Mouse (Mus musculus): Measurements from ENCODE around the gene Scfd2. TPM values are rescaled to one million over a fixed set of nuclear protein-coding genes. Genes with fewer than 3 reads are reported as not detected.

Scfd2 gene
- polyA plus RNA-seq, 1 experiment from 2014 or later, result 13.2 TPM

DNA sequence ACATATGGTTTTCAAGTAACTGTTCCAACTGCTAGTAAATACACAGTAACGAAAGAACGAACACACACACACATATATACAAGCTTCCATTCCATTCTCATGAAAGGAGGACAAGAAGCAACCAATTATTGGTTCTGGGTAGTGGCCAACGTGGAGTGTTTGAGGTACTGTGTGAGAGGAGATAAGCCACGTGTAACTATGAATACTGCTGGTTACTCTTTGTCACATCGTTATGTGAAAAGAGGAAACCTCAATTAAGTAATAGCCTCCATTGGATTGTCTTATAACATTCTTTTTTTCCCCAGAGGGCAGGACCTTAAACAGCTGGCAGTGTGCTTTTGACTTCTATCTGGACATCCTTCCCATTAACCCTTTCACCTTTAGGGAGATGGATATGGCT lies 4.5 kb downstream of the Scfd2 start:
- H3K9me3 ChIP-seq (ENCODE audit: control insufficient read depth, low read length), result no peaks in the 10 kb centered on the region
- DNase-seq (ENCODE audit: low spot score) (no peak), ATAC-seq (replicated peaks; ENCODE audit: low FRiP score, low TSS enrichment, low read depth) (no peak)
- no peaks in the 10 kb centered on the region for H3K27me3 ChIP-seq (replicated peaks; ENCODE audit: control insufficient read depth, insufficient read depth, low read length)
- no peaks in the 10 kb centered on the region for H3K36me3 ChIP-seq (ENCODE audit: control insufficient read depth, insufficient read depth, low read length)
- no peak overlapping the region for H3K27ac ChIP-seq (ENCODE audit: low read depth)
- peaks cover 12% of the 10 kb centered on the region; the same call in 1 of the 2 replicates for H3K4me1 ChIP-seq (replicated peaks; ENCODE audit: control insufficient read depth, insufficient read depth, low read length)
- no peak overlapping the region for H3K4me3 ChIP-seq (ENCODE audit: low read depth, low read length)
- WGBS, result 80% methylated on average over 5 of the region's 5 CpGs
- no peak overlapping the region for H3K4me2 ChIP-seq (ENCODE audit: low read length)
- H3K9ac ChIP-seq (ENCODE audit: low read length), result no peak overlapping the region

DNA sequence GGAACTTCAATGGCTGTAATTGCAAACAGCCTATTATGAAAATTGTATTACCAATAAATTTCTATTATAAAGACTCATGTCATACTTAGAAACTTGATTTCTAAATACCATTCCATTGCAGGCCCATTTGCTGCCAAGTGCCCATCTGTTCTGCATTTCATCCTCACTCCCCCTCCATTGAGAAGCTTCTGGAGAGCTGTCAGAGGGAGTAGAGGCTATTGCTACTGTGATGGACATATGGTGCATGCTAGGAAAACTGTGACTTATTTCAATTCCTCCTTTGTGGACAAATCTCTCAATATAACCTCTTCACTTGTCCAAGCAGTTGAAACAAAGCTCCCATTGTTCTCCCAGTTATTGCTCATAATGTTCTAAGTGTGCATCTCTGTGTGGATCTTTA lies 19.9 kb downstream of the Scfd2 start:
- H3K27me3 ChIP-seq (replicated peaks; ENCODE audit: control insufficient read depth, insufficient read depth, low read length), result no peaks in the 10 kb centered on the region
- no peaks in the 10 kb centered on the region for H3K4me1 ChIP-seq (replicated peaks; ENCODE audit: control insufficient read depth, insufficient read depth, low read length)
- no peak overlapping the region for H3K9ac ChIP-seq (ENCODE audit: low read length)
- DNase-seq (ENCODE audit: low spot score), result no peak
- H3K27ac ChIP-seq (ENCODE audit: low read depth), result no peak overlapping the region
- H3K4me3 ChIP-seq (ENCODE audit: low read depth, low read length), result no peak overlapping the region
- ATAC-seq (replicated peaks; ENCODE audit: low FRiP score, low TSS enrichment, low read depth), result no peak
- no peaks in the 10 kb centered on the region for H3K36me3 ChIP-seq (ENCODE audit: control insufficient read depth, insufficient read depth, low read length)
- H3K4me2 ChIP-seq (ENCODE audit: low read length), result no peak overlapping the region
- no peaks in the 10 kb centered on the region for H3K9me3 ChIP-seq (ENCODE audit: control insufficient read depth, low read length)

DNA sequence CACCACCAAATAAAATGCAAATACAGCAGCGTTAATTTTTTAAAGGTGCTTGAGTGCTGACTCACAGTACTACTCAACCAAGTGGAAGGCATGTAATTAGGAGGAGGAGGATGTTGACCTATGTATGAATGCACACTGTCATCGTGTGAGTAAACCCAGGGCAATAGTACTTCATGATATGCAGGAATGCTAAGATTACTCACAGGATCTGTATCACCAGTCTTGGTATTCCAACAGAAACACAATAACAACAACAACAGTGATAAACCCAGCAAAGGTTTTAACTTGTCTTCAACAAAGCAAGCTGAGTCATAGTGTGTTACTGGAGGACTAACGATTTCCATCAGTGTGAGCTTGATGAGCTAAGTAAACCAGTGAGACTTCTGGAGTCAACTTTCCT lies 38.9 kb downstream of the Scfd2 start:
- no peak overlapping the region for H3K4me2 ChIP-seq (ENCODE audit: low read length)
- no peak overlapping the region for H3K4me3 ChIP-seq (ENCODE audit: low read depth, low read length)
- ATAC-seq (replicated peaks; ENCODE audit: low FRiP score, low TSS enrichment, low read depth), result no peak
- no peaks in the 10 kb centered on the region for H3K36me3 ChIP-seq (ENCODE audit: control insufficient read depth, insufficient read depth, low read length)
- 88% methylated on average over 3 of the region's 3 CpGs for WGBS
- DNase-seq (ENCODE audit: low spot score), result no peak
- H3K27ac ChIP-seq (ENCODE audit: low read depth), result no peak overlapping the region
- H3K27me3 ChIP-seq (replicated peaks; ENCODE audit: control insufficient read depth, insufficient read depth, low read length), result no peaks in the 10 kb centered on the region
- no peak overlapping the region for H3K9ac ChIP-seq (ENCODE audit: low read length)
- no peaks in the 10 kb centered on the region for H3K9me3 ChIP-seq (ENCODE audit: control insufficient read depth, low read length)
- H3K4me1 ChIP-seq (replicated peaks; ENCODE audit: control insufficient read depth, insufficient read depth, low read length), result no peaks in the 10 kb centered on the region

DNA sequence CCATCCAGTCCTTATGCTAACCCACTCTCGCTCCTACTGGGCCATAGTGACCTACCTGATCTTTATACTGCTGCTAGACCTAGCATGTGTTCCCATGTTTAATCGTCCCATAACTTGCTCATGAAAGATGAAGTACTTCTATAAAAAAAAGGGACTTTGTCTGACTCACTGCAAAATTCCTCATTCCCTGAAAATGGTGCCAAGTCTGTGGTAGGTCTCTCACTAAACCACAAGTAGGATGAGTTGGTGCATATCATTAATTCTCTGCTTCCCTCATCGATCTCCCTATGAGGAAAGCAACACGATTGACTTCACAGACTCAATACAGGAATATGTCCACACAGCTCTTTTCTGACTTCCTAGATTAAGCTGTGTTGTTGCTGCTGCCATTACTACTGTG lies 46.9 kb downstream of the Scfd2 start:
- H3K4me3 ChIP-seq (ENCODE audit: low read depth, low read length), result no peak overlapping the region
- no peaks in the 10 kb centered on the region for H3K27me3 ChIP-seq (replicated peaks; ENCODE audit: control insufficient read depth, insufficient read depth, low read length)
- no peaks in the 10 kb centered on the region for H3K36me3 ChIP-seq (ENCODE audit: control insufficient read depth, insufficient read depth, low read length)
- H3K4me2 ChIP-seq (ENCODE audit: low read length), result no peak overlapping the region
- no peak overlapping the region for H3K9ac ChIP-seq (ENCODE audit: low read length)
- H3K27ac ChIP-seq (ENCODE audit: low read depth), result no peak overlapping the region
- ATAC-seq (replicated peaks; ENCODE audit: low FRiP score, low TSS enrichment, low read depth) (no peak), DNase-seq (ENCODE audit: low spot score) (no peak)
- 92% methylated on average over 4 of the region's 4 CpGs for WGBS
- no peaks in the 10 kb centered on the region for H3K9me3 ChIP-seq (ENCODE audit: control insufficient read depth, low read length)
- 0 out of 2 replicates have a peak, but pooled peaks cover 7% of the 10 kb centered on the region for H3K4me1 ChIP-seq (replicated peaks; ENCODE audit: control insufficient read depth, insufficient read depth, low read length)

DNA sequence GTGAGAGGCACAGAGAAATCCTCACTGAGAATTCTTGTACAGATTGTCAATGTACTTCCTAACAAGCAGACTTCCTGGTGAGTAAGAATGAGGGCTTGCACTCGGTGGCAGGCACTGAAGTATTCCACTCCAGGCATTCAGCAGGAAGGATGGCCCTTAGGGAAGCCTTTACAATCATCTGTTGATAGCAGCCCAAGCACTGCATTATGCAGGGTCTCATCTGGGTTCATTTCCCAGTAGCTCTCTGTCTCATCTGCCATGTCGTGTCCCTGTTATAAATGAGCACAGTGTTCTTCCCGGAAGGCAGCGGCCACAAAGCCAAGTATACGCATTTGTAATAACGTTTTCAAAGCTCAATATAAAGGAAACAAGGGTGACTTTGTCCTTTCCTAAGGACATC lies 48.9 kb downstream of the Scfd2 start:
- no peak overlapping the region for H3K9ac ChIP-seq (ENCODE audit: low read length)
- 0 out of 2 replicates have a peak, but pooled peaks cover 7% of the 10 kb centered on the region for H3K4me1 ChIP-seq (replicated peaks; ENCODE audit: control insufficient read depth, insufficient read depth, low read length)
- no peak overlapping the region for H3K4me2 ChIP-seq (ENCODE audit: low read length)
- no peaks in the 10 kb centered on the region for H3K36me3 ChIP-seq (ENCODE audit: control insufficient read depth, insufficient read depth, low read length)
- H3K27me3 ChIP-seq (replicated peaks; ENCODE audit: control insufficient read depth, insufficient read depth, low read length), result no peaks in the 10 kb centered on the region
- 66% methylated on average over 6 of the region's 6 CpGs for WGBS
- ATAC-seq (replicated peaks; ENCODE audit: low FRiP score, low TSS enrichment, low read depth) (no peak), DNase-seq (ENCODE audit: low spot score) (no peak)
- no peaks in the 10 kb centered on the region for H3K9me3 ChIP-seq (ENCODE audit: control insufficient read depth, low read length)
- no peak overlapping the region for H3K4me3 ChIP-seq (ENCODE audit: low read depth, low read length)
- no peak overlapping the region for H3K27ac ChIP-seq (ENCODE audit: low read depth)

DNA sequence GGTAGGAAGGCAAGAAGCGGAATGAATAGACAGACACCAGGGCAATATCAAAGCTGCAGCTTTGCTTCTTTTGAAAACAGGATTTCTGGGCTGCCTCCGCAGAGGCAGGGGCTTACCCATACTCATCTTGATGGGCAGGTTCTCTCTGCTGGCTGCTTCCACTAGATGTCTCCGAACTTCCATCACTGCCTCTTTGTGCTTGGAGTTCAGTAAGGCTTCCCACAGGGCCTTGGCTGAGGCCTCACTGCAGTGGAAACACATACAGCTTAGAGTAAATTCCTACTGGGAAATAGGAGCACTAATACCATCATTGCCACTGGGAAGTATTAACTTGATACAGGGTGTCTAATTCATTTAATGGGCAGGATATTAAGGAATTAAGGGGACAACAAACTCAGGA lies 49.5 kb downstream of the Scfd2 start:
- no peak overlapping the region for H3K4me2 ChIP-seq (ENCODE audit: low read length)
- WGBS, result 66% methylated on average over 3 of the region's 3 CpGs
- no peak overlapping the region for H3K4me3 ChIP-seq (ENCODE audit: low read depth, low read length)
- ATAC-seq (replicated peaks; ENCODE audit: low FRiP score, low TSS enrichment, low read depth), result no peak
- 0 out of 2 replicates have a peak, but pooled peaks cover 7% of the 10 kb centered on the region for H3K4me1 ChIP-seq (replicated peaks; ENCODE audit: control insufficient read depth, insufficient read depth, low read length)
- no peak overlapping the region for H3K9ac ChIP-seq (ENCODE audit: low read length)
- H3K9me3 ChIP-seq (ENCODE audit: control insufficient read depth, low read length), result no peaks in the 10 kb centered on the region
- no peak overlapping the region for H3K27ac ChIP-seq (ENCODE audit: low read depth)
- DNase-seq (ENCODE audit: low spot score), result no peak
- H3K36me3 ChIP-seq (ENCODE audit: control insufficient read depth, insufficient read depth, low read length), result no peaks in the 10 kb centered on the region
- H3K27me3 ChIP-seq (replicated peaks; ENCODE audit: control insufficient read depth, insufficient read depth, low read length), result no peaks in the 10 kb centered on the region

DNA sequence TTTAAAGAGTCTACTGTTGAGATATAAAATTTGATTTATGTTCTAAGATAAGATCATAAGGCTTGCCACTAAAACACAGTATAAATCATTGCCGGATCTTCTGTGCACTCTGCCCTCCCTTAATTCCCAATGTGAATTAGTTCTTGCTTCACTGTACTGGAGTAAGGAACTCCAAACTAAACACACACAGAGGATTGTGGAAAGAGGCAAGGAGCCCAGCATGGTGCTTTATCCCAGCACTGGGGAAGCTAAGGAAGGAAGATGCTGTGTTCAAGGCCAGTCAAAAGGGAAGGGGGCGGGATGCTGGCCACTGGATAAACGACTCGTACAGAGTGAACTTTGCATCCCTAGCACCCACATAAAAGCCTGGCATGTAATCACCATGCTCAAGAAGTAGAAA lies 51.1 kb downstream of the Scfd2 start:
- H3K27me3 ChIP-seq (replicated peaks; ENCODE audit: control insufficient read depth, insufficient read depth, low read length), result no peaks in the 10 kb centered on the region
- no peak overlapping the region for H3K9ac ChIP-seq (ENCODE audit: low read length)
- DNase-seq (ENCODE audit: low spot score), result no peak
- H3K4me1 ChIP-seq (replicated peaks; ENCODE audit: control insufficient read depth, insufficient read depth, low read length), result 0 out of 2 replicates have a peak, but pooled peaks cover 7% of the 10 kb centered on the region
- H3K36me3 ChIP-seq (ENCODE audit: control insufficient read depth, insufficient read depth, low read length), result no peaks in the 10 kb centered on the region
- no peak overlapping the region for H3K4me2 ChIP-seq (ENCODE audit: low read length)
- no peak for ATAC-seq (replicated peaks; ENCODE audit: low FRiP score, low TSS enrichment, low read depth)
- no peak overlapping the region for H3K27ac ChIP-seq (ENCODE audit: low read depth)
- H3K9me3 ChIP-seq (ENCODE audit: control insufficient read depth, low read length), result no peaks in the 10 kb centered on the region
- 58% methylated on average over 4 of the region's 4 CpGs for WGBS
- H3K4me3 ChIP-seq (ENCODE audit: low read depth, low read length), result no peak overlapping the region

DNA sequence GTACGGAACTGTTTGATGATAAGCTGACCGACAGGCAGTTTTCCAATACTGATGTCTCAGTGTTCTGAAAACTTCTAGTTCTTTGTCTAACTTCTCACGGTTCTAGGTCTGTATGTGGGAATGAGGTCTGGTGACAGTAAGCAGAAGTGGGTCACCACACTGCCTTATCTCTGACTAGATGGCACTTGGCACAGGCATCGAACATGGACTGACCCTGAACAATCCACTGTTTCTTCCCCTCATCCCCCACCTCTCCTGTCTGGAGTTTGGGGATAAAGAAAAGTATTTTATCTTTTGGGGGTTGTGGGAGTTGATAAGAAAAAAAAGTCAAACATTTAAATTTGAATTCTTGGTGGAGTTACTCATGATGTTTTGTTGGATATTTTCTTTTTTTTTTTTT lies 51.6 kb downstream of the Scfd2 start:
- no peak overlapping the region for H3K9ac ChIP-seq (ENCODE audit: low read length)
- ATAC-seq (replicated peaks; ENCODE audit: low FRiP score, low TSS enrichment, low read depth), result no peak
- 43% methylated on average over 4 of the region's 4 CpGs for WGBS
- no peak overlapping the region for H3K4me2 ChIP-seq (ENCODE audit: low read length)
- no peak overlapping the region for H3K27ac ChIP-seq (ENCODE audit: low read depth)
- H3K27me3 ChIP-seq (replicated peaks; ENCODE audit: control insufficient read depth, insufficient read depth, low read length), result no peaks in the 10 kb centered on the region
- no peaks in the 10 kb centered on the region for H3K9me3 ChIP-seq (ENCODE audit: control insufficient read depth, low read length)
- no peaks in the 10 kb centered on the region for H3K36me3 ChIP-seq (ENCODE audit: control insufficient read depth, insufficient read depth, low read length)
- DNase-seq (ENCODE audit: low spot score), result no peak
- H3K4me1 ChIP-seq (replicated peaks; ENCODE audit: control insufficient read depth, insufficient read depth, low read length), result 0 out of 2 replicates have a peak, but pooled peaks cover 7% of the 10 kb centered on the region
- no peak overlapping the region for H3K4me3 ChIP-seq (ENCODE audit: low read depth, low read length)

DNA sequence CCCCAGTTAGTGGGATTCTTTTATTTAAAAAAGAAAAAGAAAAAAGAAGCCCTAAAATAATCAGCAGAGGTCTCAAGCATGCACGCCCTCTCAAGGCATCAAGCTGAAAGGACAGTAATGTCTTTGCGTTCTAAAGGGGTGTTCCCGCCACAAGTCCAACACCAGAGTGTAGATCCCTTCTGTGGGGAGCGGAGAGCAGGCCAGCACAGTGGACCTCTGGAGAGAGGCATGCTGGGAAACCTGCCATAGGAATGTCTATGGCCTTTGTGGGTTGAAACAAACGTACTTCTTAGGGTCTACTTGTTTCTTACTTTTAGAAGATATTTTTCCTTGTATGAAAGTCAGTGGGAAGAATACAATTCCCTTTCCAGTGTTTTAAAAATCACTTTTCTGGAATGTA lies 52.4 kb downstream of the Scfd2 start:
- no peak overlapping the region for H3K4me3 ChIP-seq (ENCODE audit: low read depth, low read length)
- no peak overlapping the region for H3K27ac ChIP-seq (ENCODE audit: low read depth)
- H3K27me3 ChIP-seq (replicated peaks; ENCODE audit: control insufficient read depth, insufficient read depth, low read length), result no peaks in the 10 kb centered on the region
- H3K4me2 ChIP-seq (ENCODE audit: low read length), result no peak overlapping the region
- DNase-seq (ENCODE audit: low spot score), result no peak
- 56% methylated on average over 5 of the region's 5 CpGs for whole genome bisulfite sequencing
- ATAC-seq (replicated peaks; ENCODE audit: low FRiP score, low TSS enrichment, low read depth), result no peak
- H3K9ac ChIP-seq (ENCODE audit: low read length), result no peak overlapping the region
- H3K36me3 ChIP-seq (ENCODE audit: control insufficient read depth, insufficient read depth, low read length), result no peaks in the 10 kb centered on the region
- H3K4me1 ChIP-seq (replicated peaks; ENCODE audit: control insufficient read depth, insufficient read depth, low read length), result 0 out of 2 replicates have a peak, but pooled peaks cover 7% of the 10 kb centered on the region
- H3K9me3 ChIP-seq (ENCODE audit: control insufficient read depth, low read length), result no peaks in the 10 kb centered on the region
